Mouse (Mus musculus) liver, postnatal 0 days (tissue): ENCODE results near the gene Smim26.

ENCODE experiments used
- CTCF ChIP-seq: sonication (generic); IDR thresholded peaks from 2 replicates; pipeline ENCODE4 v1.5.1; 2016; ENCODE audit warnings: antibody characterized with exemption, low read depth
- EP300 ChIP-seq: IDR thresholded peaks from 2 replicates; pipeline ENCODE4 v1.6.1; 2016; ENCODE audit warnings: antibody characterized with exemption, low read depth, mild to moderate bottlenecking

- TF ChIP-seq EP300 (no peak), CTCF (no peak)
These were observed 20.1 kb downstream of the Smim26 start for GRCm38 (mm10) chr2:144613956-144614355.
